Mouse (Mus musculus) ES-CJ7 (cell line): ENCODE data around the gene Fam210b.

Experiments
- DNase-seq: peaks from one replicate; pipeline ENCODE4 v3.0.0; 2011; ENCODE audit warnings: low read depth, low spot score

The Fam210b gene

GRCm38 (mm10) chr2:172401116-172401825, 55.9 kb downstream of the Fam210b start:
- no peak for DNase-seq

- no peak for DNase-seq
Measured at GRCm38 (mm10) chr2:172404239-172404638, 58.9 kb downstream of the Fam210b start.

- DNase-seq, result no peak
Measured at GRCm38 (mm10) chr2:172405011-172405410, 59.6 kb downstream of the Fam210b start.
